Mouse (Mus musculus): ENCODE measurements at regions not wholly inside any gene's neighbourhood (a gene's known extent, or its start where the extent isn't known, plus 50 kb on each side); places are given as distances from the start of the nearest gene placed in this dataset.
A peak's percentile ranks its signal among the peaks of the same experiment; 100 is the strongest.

DNA sequence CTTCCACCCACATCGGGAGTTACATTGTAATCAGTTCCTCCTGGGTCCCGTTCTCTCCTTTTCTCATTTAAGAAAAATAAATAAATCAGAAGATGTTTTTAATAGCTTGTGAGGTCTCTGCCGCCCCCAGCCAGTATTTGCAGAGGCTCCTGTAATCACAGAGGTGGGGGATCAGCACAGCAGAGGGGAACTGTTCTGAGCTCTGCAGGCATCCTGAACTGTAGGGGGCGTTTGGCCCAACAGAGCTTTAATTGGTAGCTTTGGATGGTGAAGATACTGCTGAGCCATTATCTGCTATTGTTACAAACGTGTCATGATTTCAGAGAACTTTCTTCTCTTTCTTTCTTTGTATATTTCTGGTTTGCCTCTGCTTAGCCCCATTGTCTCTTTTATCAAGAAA is 293.9 kb downstream of the Cdh26 start:
- WGBS, result 16% methylated on average over 5 of the region's 5 CpGs
- no peak overlapping the region for H3K9ac ChIP-seq (ENCODE audit: low read depth, low read length)
- H3K36me3 ChIP-seq (ENCODE audit: control insufficient read depth, insufficient read depth, low read length), result no peaks in the 10 kb centered on the region
- no peak overlapping the region for H3K27ac ChIP-seq (replicated peaks; ENCODE audit: insufficient read depth, low read depth, low read length)
- no peak for TF ChIP-seq CTCF (IDR thresholded peaks at IDR 0.05; ENCODE audit: low read depth, low read length)
- no peak for TF ChIP-seq POLR2A (IDR thresholded peaks at IDR 0.05; ENCODE audit: extremely low read depth, insufficient read depth, low read length)
- H3K4me3 ChIP-seq (ENCODE audit: insufficient read depth, low read depth, low read length), result no peak overlapping the region
- no peaks in the 10 kb centered on the region for H3K27me3 ChIP-seq (ENCODE audit: control insufficient read depth, insufficient read depth, low read length)
- no peaks in the 10 kb centered on the region for H3K4me1 ChIP-seq (ENCODE audit: control insufficient read depth, insufficient read depth, low read length)
- no peaks in the 10 kb centered on the region for H3K79me2 ChIP-seq (ENCODE audit: control insufficient read depth, insufficient read depth, low read length)
- no peak for DNase-seq (ENCODE audit: extremely low read depth, low read depth, low spot score)

- Histone ChIP-seq H3K79me2 (ENCODE audit: control insufficient read depth, insufficient read depth, low read length) (no peaks in the 10 kb centered on the region), H3K36me3 (ENCODE audit: control insufficient read depth, insufficient read depth, low read length) (no peaks in the 10 kb centered on the region), H3K4me3 (ENCODE audit: insufficient read depth, low read depth, low read length) (no peak overlapping the region), H3K9ac (ENCODE audit: low read depth, low read length) (no peak overlapping the region), H3K27me3 (ENCODE audit: control insufficient read depth, insufficient read depth, low read length) (no peaks in the 10 kb centered on the region), H3K27ac (replicated peaks; ENCODE audit: insufficient read depth, low read depth, low read length) (no peak overlapping the region), H3K4me1 (ENCODE audit: control insufficient read depth, insufficient read depth, low read length) (no peaks in the 10 kb centered on the region)
- TF ChIP-seq POLR2A (IDR thresholded peaks at IDR 0.05; ENCODE audit: extremely low read depth, insufficient read depth, low read length) (no peak), CTCF (IDR thresholded peaks at IDR 0.05; ENCODE audit: low read depth, low read length) (no peak)
- no peak for DNase-seq (ENCODE audit: extremely low read depth, low read depth, low spot score)
- WGBS, result 27% methylated on average over 17 of the region's 17 CpGs
These were observed 297.8 kb downstream of the Cdh26 start for GRCm38 (mm10) chr2:178727930-178728793.

DNA sequence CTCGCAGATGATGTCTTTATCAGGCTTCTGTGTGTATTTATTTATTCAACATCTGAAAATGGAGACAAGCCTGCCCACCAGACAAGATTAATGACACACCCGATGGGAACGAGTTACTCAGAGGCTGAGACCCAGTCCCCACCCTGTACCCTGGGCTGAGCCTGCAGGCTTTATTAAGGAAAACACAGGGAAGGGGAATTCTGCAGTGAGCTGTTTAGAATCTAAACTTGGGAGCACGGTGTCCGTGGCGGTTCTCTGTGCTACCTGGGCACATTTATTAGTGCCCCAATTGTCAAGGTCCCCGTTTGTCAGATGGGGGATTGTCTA is 298.4 kb downstream of the Cdh26 start:
- H3K36me3 ChIP-seq (ENCODE audit: control insufficient read depth, insufficient read depth, low read length), result no peaks in the 10 kb centered on the region
- H3K79me2 ChIP-seq (ENCODE audit: control insufficient read depth, insufficient read depth, low read length), result no peaks in the 10 kb centered on the region
- no peak overlapping the region for H3K9ac ChIP-seq (ENCODE audit: low read depth, low read length)
- no peaks in the 10 kb centered on the region for H3K27me3 ChIP-seq (ENCODE audit: control insufficient read depth, insufficient read depth, low read length)
- no peak for DNase-seq (ENCODE audit: extremely low read depth, low read depth, low spot score)
- H3K27ac ChIP-seq (replicated peaks; ENCODE audit: insufficient read depth, low read depth, low read length), result no peak overlapping the region
- 17% methylated on average over 7 of the region's 7 CpGs for WGBS
- no peak overlapping the region for H3K4me3 ChIP-seq (ENCODE audit: insufficient read depth, low read depth, low read length)
- no peak for TF ChIP-seq POLR2A (IDR thresholded peaks at IDR 0.05; ENCODE audit: extremely low read depth, insufficient read depth, low read length)
- TF ChIP-seq CTCF (IDR thresholded peaks at IDR 0.05; ENCODE audit: low read depth, low read length), result no peak
- no peaks in the 10 kb centered on the region for H3K4me1 ChIP-seq (ENCODE audit: control insufficient read depth, insufficient read depth, low read length)

- peak; percentile 6 for DNase-seq (ENCODE audit: extremely low read depth, low read depth, low spot score)
These were observed 304.8 kb downstream of the Cdh26 start for GRCm38 (mm10) chr2:178735099-178735498.

DNA sequence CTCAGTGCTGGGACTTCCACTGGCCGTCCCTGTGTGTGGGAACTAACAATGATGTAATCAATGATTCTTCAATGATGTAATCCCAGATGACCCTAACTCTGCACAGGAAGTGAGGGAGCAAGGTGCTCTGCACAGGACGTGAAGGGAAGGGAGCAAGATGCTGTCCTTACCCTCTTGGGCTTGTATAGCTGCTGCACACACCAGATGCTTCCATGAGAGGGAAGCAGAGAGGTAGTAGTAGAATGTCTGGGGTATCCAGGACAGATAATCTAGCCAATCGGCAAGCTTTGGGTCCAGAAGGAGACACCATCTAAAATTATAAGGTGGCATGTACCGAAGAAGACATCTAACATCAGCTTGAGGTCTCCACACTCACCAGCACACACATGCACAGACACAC is 314.3 kb downstream of the Cdh26 start:
- no peaks in the 10 kb centered on the region for H3K36me3 ChIP-seq (ENCODE audit: control insufficient read depth, insufficient read depth, low read length)
- no peak overlapping the region for H3K9ac ChIP-seq (ENCODE audit: low read depth, low read length)
- 57% methylated on average over 4 of the region's 4 CpGs for WGBS
- no peak for DNase-seq (ENCODE audit: extremely low read depth, low read depth, low spot score)
- H3K4me1 ChIP-seq (ENCODE audit: control insufficient read depth, insufficient read depth, low read length), result no peaks in the 10 kb centered on the region
- no peak overlapping the region for H3K27ac ChIP-seq (replicated peaks; ENCODE audit: insufficient read depth, low read depth, low read length)
- no peaks in the 10 kb centered on the region for H3K79me2 ChIP-seq (ENCODE audit: control insufficient read depth, insufficient read depth, low read length)
- H3K4me3 ChIP-seq (ENCODE audit: insufficient read depth, low read depth, low read length), result no peak overlapping the region
- no peak for TF ChIP-seq POLR2A (IDR thresholded peaks at IDR 0.05; ENCODE audit: extremely low read depth, insufficient read depth, low read length)
- TF ChIP-seq CTCF (IDR thresholded peaks at IDR 0.05; ENCODE audit: low read depth, low read length), result no peak
- no peaks in the 10 kb centered on the region for H3K27me3 ChIP-seq (ENCODE audit: control insufficient read depth, insufficient read depth, low read length)

More at GRCm38 (mm10) chr2:178735099-178735498, 304.8 kb downstream of the Cdh26 start:
- TF ChIP-seq POLR2A (IDR thresholded peaks at IDR 0.05; ENCODE audit: extremely low read depth, insufficient read depth, low read length), result no peak
- TF ChIP-seq CTCF (IDR thresholded peaks at IDR 0.05; ENCODE audit: low read depth, low read length), result no peak
- no peaks in the 10 kb centered on the region for H3K36me3 ChIP-seq (ENCODE audit: control insufficient read depth, insufficient read depth, low read length)
- 15% methylated on average over 2 of the region's 2 CpGs for WGBS
- H3K4me3 ChIP-seq (ENCODE audit: insufficient read depth, low read depth, low read length), result no peak overlapping the region
- H3K9ac ChIP-seq (ENCODE audit: low read depth, low read length), result no peak overlapping the region
- no peaks in the 10 kb centered on the region for H3K79me2 ChIP-seq (ENCODE audit: control insufficient read depth, insufficient read depth, low read length)
- H3K27ac ChIP-seq (replicated peaks; ENCODE audit: insufficient read depth, low read depth, low read length), result no peak overlapping the region
- no peaks in the 10 kb centered on the region for H3K27me3 ChIP-seq (ENCODE audit: control insufficient read depth, insufficient read depth, low read length)
- peaks cover 8% of the 10 kb centered on the region for H3K4me1 ChIP-seq (ENCODE audit: control insufficient read depth, insufficient read depth, low read length)

DNA sequence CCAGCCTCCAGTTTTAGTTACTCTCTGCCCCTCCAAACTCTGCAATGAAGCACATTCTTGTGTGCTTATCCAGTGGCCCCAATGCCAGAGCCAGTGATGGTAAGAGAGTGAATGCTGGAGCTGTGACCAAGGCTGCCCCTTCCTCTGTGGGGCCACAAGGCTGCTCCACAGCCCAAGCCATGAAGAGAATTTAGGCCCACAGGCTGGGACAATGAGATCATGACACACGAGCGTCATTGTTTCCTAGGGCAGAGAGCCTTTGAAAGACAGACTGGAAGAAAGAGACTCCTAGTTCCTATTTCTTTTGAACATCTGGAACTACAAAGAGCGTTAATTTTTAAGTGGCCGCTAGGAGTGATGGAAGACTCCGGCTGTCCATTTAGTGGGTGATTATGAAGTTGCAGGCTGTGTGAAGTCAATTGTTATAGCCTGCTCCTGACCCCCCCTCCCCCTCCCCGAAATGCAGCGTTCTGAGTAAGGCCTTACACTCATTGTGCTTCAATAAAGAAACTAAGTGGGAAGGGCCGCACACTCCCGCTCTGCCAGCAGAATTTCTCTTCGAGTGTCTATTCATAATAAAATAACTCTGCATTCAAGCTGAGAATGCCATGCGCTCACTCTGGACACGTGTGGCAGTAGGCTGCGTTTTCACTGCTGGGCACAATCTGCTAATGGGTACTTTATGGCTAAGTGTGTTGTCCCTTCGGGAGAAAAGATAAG is 315.1 kb downstream of the Cdh26 start:
- Histone ChIP-seq H3K4me1 (ENCODE audit: control insufficient read depth, insufficient read depth, low read length) (no peaks in the 10 kb centered on the region), H3K36me3 (ENCODE audit: control insufficient read depth, insufficient read depth, low read length) (no peaks in the 10 kb centered on the region), H3K27ac (replicated peaks; ENCODE audit: insufficient read depth, low read depth, low read length) (no peak overlapping the region), H3K9ac (ENCODE audit: low read depth, low read length) (no peak overlapping the region), H3K79me2 (ENCODE audit: control insufficient read depth, insufficient read depth, low read length) (no peaks in the 10 kb centered on the region), H3K4me3 (ENCODE audit: insufficient read depth, low read depth, low read length) (no peak overlapping the region), H3K27me3 (ENCODE audit: control insufficient read depth, insufficient read depth, low read length) (no peaks in the 10 kb centered on the region)
- no peak for DNase-seq (ENCODE audit: extremely low read depth, low read depth, low spot score)
- 85% methylated on average over 14 of the region's 14 CpGs for WGBS
- TF ChIP-seq CTCF (IDR thresholded peaks at IDR 0.05; ENCODE audit: low read depth, low read length) (no peak), POLR2A (IDR thresholded peaks at IDR 0.05; ENCODE audit: extremely low read depth, insufficient read depth, low read length) (no peak)

All from liver, adult 2 months (tissue).